Mouse (Mus musculus) ES-E14 (cell line): ENCODE measurements at regions not wholly inside any gene's neighbourhood (a gene's known extent, or its start where the extent isn't known, plus 50 kb on each side); places are given as distances from the start of the nearest gene placed in this dataset.

Experiments
- CHD2 ChIP-seq: IDR thresholded peaks from 2 replicates; pipeline ENCODE4 v1.6.1; 2014; ENCODE audit warnings: mild to moderate bottlenecking, low read depth, low read length, inconsistent platforms
- MAFK ChIP-seq: IDR thresholded peaks from 2 replicates; pipeline ENCODE4 v1.6.1; 2014; ENCODE audit warnings: mild to moderate bottlenecking, low read depth, low read length, inconsistent platforms; ENCODE audit not compliant: insufficient read depth
- ZC3H11A ChIP-seq: IDR thresholded peaks from 2 replicates; pipeline ENCODE4 v1.6.1; 2012; ENCODE audit warnings: low read depth, mild to moderate bottlenecking, inconsistent platforms, low read length, borderline replicate concordance
- ZNF384 ChIP-seq: IDR thresholded peaks from 2 replicates; pipeline ENCODE4 v1.6.1; 2012; ENCODE audit warnings: low read depth, low read length, inconsistent platforms

GRCm38 (mm10) chr3:9109991-9110390 lies 499.9 kb downstream of the Zfp704 start:
- no peak for TF ChIP-seq CHD2
- no peak for TF ChIP-seq ZNF384
- no peak for TF ChIP-seq ZC3H11A
- no peak for TF ChIP-seq MAFK
